Mouse (Mus musculus): ENCODE measurements around the gene Cdh13. TPM values are rescaled to one million over a fixed set of nuclear protein-coding genes. Genes with fewer than 3 reads are reported as not detected.

The Cdh13 gene
- polyA plus RNA-seq, 1 experiment = 4.5 TPM

DNA sequence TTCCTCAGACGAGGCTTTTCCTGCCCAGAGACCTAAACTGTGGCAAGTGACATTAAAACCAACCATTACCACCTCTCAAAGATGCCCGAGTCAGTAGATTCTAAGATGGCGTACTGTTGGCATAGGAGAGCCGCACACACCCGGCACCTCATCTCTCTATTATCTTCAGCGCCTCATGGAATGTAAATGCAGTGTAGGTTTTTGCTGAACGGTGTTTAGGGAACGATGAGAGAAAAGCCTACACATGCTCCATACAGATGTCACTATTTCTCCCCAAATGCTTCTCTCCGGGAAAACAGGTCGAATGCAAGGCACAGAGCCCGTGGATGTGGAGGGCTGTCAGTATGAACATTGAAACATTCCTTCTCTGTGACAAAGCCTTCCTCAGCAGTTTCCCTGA lies 737.9 kb downstream of the Cdh13 start:
- Histone ChIP-seq H3K27ac (ENCODE audit: control insufficient read depth, insufficient read depth, low read depth, low read length) (no peak overlapping the region), H3K36me3 (ENCODE audit: control insufficient read depth, insufficient read depth, low read length) (no peaks in the 10 kb centered on the region), H3K27me3 (ENCODE audit: control insufficient read depth, insufficient read depth, low read length) (no peaks in the 10 kb centered on the region), H3K4me3 (ENCODE audit: control insufficient read depth, low read depth, low read length) (no peak overlapping the region), H3K4me1 (ENCODE audit: control insufficient read depth, insufficient read depth, low read length) (no peaks in the 10 kb centered on the region)
- no peak for TF ChIP-seq POLR2A (IDR thresholded peaks at IDR 0.05; ENCODE audit: control insufficient read depth, low read depth, low read length)
- no peak for TF ChIP-seq CTCF (IDR thresholded peaks at IDR 0.05; ENCODE audit: control insufficient read depth, insufficient read depth, insufficient replicate concordance, low read depth, low read length)

DNA sequence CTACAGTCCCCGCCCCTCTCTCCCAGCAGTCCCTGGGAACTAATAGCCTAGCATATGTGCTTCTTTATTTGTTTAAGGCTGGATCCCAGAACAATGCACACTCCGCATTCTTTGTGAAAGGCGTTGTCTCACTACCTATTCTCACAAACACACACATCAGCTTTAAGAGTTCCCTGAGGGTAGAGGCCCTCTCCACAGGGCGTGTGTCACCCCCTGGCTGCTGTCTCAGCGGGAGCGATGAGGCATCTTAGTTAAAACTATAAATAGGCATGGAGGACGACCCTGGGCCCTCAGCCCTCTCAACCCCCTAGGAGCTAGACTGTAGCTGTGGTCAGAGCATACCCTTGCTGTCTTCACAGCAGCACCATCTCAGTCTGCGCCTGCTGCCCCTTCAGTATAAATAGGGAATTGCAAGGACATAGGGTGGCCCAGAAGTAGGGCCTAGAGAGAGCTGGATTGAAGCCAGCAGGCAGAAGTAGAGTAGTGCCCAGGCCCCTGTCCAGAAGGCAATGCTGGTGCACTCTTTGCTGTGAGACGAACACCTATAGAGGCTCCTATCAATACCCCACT lies 738.9 kb downstream of the Cdh13 start:
- no peak for TF ChIP-seq CTCF (IDR thresholded peaks at IDR 0.05; ENCODE audit: control insufficient read depth, insufficient read depth, insufficient replicate concordance, low read depth, low read length)
- no peak for TF ChIP-seq POLR2A (IDR thresholded peaks at IDR 0.05; ENCODE audit: control insufficient read depth, low read depth, low read length)
- H3K36me3 ChIP-seq (ENCODE audit: control insufficient read depth, insufficient read depth, low read length) = no peaks in the 10 kb centered on the region
- H3K27me3 ChIP-seq (ENCODE audit: control insufficient read depth, insufficient read depth, low read length) = no peaks in the 10 kb centered on the region
- no peaks in the 10 kb centered on the region for H3K4me1 ChIP-seq (ENCODE audit: control insufficient read depth, insufficient read depth, low read length)
- H3K27ac ChIP-seq (ENCODE audit: control insufficient read depth, insufficient read depth, low read depth, low read length) = no peak overlapping the region
- no peak overlapping the region for H3K4me3 ChIP-seq (ENCODE audit: control insufficient read depth, low read depth, low read length)

DNA sequence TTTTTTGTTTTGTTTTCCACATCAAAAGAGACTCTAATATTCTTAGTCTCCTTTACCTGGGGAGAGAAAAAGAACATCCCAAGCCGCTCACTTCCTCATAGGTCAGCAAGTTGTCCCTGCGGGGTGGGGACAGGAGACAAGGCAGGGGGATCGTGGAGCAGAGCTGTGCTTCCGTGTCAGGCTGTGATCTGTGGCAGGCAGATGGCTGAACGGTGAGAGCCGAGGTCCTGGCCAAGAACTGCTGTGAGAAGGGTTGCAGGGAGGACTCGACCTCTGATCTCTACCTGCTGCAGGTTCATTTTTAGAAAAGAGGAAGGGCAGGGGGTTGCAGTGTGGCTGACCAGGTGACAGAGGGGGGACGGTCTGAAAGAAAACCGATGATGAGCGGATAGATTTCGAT lies 749.9 kb downstream of the Cdh13 start:
- Histone ChIP-seq H3K36me3 (ENCODE audit: control insufficient read depth, insufficient read depth, low read length) (no peaks in the 10 kb centered on the region), H3K27me3 (ENCODE audit: control insufficient read depth, insufficient read depth, low read length) (no peaks in the 10 kb centered on the region)
- no peak for TF ChIP-seq POLR2A (IDR thresholded peaks at IDR 0.05; ENCODE audit: control insufficient read depth, low read depth, low read length)
- TF ChIP-seq CTCF (IDR thresholded peaks at IDR 0.05; ENCODE audit: control insufficient read depth, insufficient read depth, insufficient replicate concordance, low read depth, low read length) = no peak

DNA sequence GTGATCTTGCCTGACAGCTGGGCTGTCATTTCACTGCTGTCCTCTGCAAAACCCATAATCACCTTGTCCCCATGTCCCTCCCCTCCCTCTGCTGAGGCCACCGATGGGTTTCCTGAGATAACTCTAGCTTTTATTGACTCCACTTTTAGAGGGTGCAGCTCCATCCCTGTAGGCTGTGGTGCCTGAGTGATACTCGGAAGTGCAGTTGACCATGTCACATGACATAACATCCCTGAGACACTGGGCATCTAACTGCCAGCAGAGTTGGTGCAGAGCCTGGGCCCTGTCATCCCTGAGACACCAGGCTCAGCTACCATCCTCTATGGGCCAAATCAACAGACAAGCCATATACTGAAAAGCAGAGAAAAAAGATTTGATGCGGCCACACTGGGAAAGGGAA lies 750.5 kb downstream of the Cdh13 start:
- Histone ChIP-seq H3K27me3 (ENCODE audit: control insufficient read depth, insufficient read depth, low read length) (no peaks in the 10 kb centered on the region), H3K4me3 (ENCODE audit: control insufficient read depth, low read depth, low read length) (no peak overlapping the region), H3K36me3 (ENCODE audit: control insufficient read depth, insufficient read depth, low read length) (no peaks in the 10 kb centered on the region), H3K27ac (ENCODE audit: control insufficient read depth, insufficient read depth, low read depth, low read length) (no peak overlapping the region), H3K4me1 (ENCODE audit: control insufficient read depth, insufficient read depth, low read length) (no peaks in the 10 kb centered on the region)
- TF ChIP-seq CTCF (IDR thresholded peaks at IDR 0.05; ENCODE audit: control insufficient read depth, insufficient read depth, insufficient replicate concordance, low read depth, low read length) = no peak
- TF ChIP-seq POLR2A (IDR thresholded peaks at IDR 0.05; ENCODE audit: control insufficient read depth, low read depth, low read length) = no peak

More for the DNA sequence above, 749.9 kb downstream of the Cdh13 start:
- no peaks in the 10 kb centered on the region for H3K4me1 ChIP-seq (ENCODE audit: control insufficient read depth, insufficient read depth, low read length)
- no peak overlapping the region for H3K4me3 ChIP-seq (ENCODE audit: control insufficient read depth, low read depth, low read length)
- no peak overlapping the region for H3K27ac ChIP-seq (ENCODE audit: control insufficient read depth, insufficient read depth, low read depth, low read length)

DNA sequence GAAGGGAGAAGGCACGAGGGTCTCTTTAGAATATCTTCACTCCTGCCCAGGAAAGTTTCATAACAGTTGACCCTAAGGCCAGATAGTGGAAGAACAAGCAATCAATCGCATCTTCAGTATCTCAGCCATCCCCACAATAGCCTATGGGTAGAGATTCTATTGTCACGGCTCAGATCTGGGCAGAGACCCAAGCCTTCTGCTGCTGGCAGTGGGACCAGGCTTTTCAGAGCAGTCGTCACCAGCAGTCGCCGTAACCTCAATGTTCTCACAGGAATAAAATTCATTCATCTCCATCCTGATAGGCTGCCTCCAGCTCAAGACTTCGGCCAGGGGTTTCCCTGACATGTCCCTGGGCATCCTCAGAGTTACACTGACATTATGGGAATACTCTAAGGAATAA lies 751.6 kb downstream of the Cdh13 start:
- H3K4me1 ChIP-seq (ENCODE audit: control insufficient read depth, insufficient read depth, low read length) = no peaks in the 10 kb centered on the region
- no peaks in the 10 kb centered on the region for H3K27me3 ChIP-seq (ENCODE audit: control insufficient read depth, insufficient read depth, low read length)
- H3K36me3 ChIP-seq (ENCODE audit: control insufficient read depth, insufficient read depth, low read length) = no peaks in the 10 kb centered on the region
- no peak overlapping the region for H3K4me3 ChIP-seq (ENCODE audit: control insufficient read depth, low read depth, low read length)
- no peak overlapping the region for H3K27ac ChIP-seq (ENCODE audit: control insufficient read depth, insufficient read depth, low read depth, low read length)
- no peak for TF ChIP-seq CTCF (IDR thresholded peaks at IDR 0.05; ENCODE audit: control insufficient read depth, insufficient read depth, insufficient replicate concordance, low read depth, low read length)
- no peak for TF ChIP-seq POLR2A (IDR thresholded peaks at IDR 0.05; ENCODE audit: control insufficient read depth, low read depth, low read length)

DNA sequence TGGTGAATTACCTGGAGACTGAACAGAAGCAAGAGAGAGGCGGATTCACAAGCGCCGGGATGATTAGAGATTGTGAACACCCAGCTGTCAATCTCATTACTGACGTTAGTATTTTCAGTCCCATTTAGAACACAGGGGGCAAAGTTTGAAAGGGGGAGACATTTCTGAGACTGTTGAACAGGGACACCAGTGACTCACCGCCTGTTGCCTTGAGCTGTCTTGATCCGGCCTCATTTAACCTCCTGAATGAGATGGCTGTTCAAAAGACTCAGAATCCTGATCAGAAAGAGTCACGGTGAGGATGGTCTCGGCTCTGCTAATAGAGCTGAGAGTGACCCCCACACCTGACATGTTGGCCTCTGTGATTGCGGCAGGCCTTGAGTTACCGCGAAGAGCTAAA lies 754.0 kb downstream of the Cdh13 start:
- TF ChIP-seq POLR2A (IDR thresholded peaks at IDR 0.05; ENCODE audit: control insufficient read depth, low read depth, low read length) (no peak), CTCF (IDR thresholded peaks at IDR 0.05; ENCODE audit: control insufficient read depth, insufficient read depth, insufficient replicate concordance, low read depth, low read length) (no peak)
- H3K27me3 ChIP-seq (ENCODE audit: control insufficient read depth, insufficient read depth, low read length) = no peaks in the 10 kb centered on the region
- H3K4me1 ChIP-seq (ENCODE audit: control insufficient read depth, insufficient read depth, low read length) = no peaks in the 10 kb centered on the region
- H3K36me3 ChIP-seq (ENCODE audit: control insufficient read depth, insufficient read depth, low read length) = no peaks in the 10 kb centered on the region
- no peak overlapping the region for H3K4me3 ChIP-seq (ENCODE audit: control insufficient read depth, low read depth, low read length)
- H3K27ac ChIP-seq (ENCODE audit: control insufficient read depth, insufficient read depth, low read depth, low read length) = no peak overlapping the region

DNA sequence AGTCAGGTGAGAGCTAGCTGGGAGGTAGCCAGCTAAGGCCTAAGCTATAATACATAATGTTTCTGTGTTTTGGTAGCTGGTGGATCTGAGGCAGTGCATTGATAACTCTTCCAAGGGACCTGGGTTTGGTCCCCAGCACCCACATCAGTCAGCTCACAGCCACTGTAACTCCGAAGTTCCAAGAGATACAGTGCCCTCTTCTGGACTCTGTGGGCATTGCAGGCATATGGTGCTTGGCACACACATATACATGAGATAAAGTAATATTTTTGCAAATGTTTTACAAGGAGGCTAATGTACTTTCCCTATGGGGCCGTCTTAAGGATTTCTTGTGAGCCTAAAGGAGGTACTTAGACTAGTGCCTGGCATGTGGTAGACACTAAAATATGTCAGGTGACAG lies 755.8 kb downstream of the Cdh13 start:
- no peaks in the 10 kb centered on the region for H3K36me3 ChIP-seq (ENCODE audit: control insufficient read depth, insufficient read depth, low read length)
- H3K4me3 ChIP-seq (ENCODE audit: control insufficient read depth, low read depth, low read length) = no peak overlapping the region
- TF ChIP-seq POLR2A (IDR thresholded peaks at IDR 0.05; ENCODE audit: control insufficient read depth, low read depth, low read length) (no peak), CTCF (IDR thresholded peaks at IDR 0.05; ENCODE audit: control insufficient read depth, insufficient read depth, insufficient replicate concordance, low read depth, low read length) (peak; percentile 60; the same call in 1 of the 2 replicates)
- no peak overlapping the region for H3K27ac ChIP-seq (ENCODE audit: control insufficient read depth, insufficient read depth, low read depth, low read length)
- H3K27me3 ChIP-seq (ENCODE audit: control insufficient read depth, insufficient read depth, low read length) = no peaks in the 10 kb centered on the region
- H3K4me1 ChIP-seq (ENCODE audit: control insufficient read depth, insufficient read depth, low read length) = no peaks in the 10 kb centered on the region

DNA sequence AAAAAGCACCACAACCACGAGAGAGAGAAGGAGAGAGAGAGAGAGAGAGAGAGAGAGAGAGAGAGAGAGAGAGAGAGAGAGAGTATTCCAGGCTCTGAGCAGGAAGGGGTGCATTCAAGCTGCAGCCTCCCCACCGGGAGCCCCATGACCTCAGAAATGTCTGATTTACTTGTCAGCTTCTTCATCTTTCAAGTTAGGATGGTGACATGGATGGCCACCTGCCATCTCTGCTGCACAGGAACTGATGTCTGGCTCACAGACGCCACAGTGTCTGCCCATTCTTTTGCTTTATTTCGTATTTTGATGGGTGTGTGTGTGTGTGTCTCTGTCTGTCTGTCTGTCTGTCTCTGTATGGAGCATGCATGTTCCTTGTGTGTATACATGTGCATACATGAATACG lies 774.3 kb downstream of the Cdh13 start:
- Histone ChIP-seq H3K36me3 (ENCODE audit: control insufficient read depth, insufficient read depth, low read length) (no peaks in the 10 kb centered on the region), H3K4me3 (ENCODE audit: control insufficient read depth, low read depth, low read length) (no peak overlapping the region), H3K27me3 (ENCODE audit: control insufficient read depth, insufficient read depth, low read length) (no peaks in the 10 kb centered on the region), H3K4me1 (ENCODE audit: control insufficient read depth, insufficient read depth, low read length) (no peaks in the 10 kb centered on the region), H3K27ac (ENCODE audit: control insufficient read depth, insufficient read depth, low read depth, low read length) (no peak overlapping the region)
- no peak for TF ChIP-seq POLR2A (IDR thresholded peaks at IDR 0.05; ENCODE audit: control insufficient read depth, low read depth, low read length)
- no peak for TF ChIP-seq CTCF (IDR thresholded peaks at IDR 0.05; ENCODE audit: control insufficient read depth, insufficient read depth, insufficient replicate concordance, low read depth, low read length)
